Mouse (Mus musculus) heart, postnatal 0 days (tissue): Measurements from ENCODE around the gene Troap. TPM values are rescaled to one million over a fixed set of nuclear protein-coding genes. Genes with fewer than 3 reads are reported as not detected.

ENCODE experiments used
- ATAC-seq: fragments of 200-750 bp; cut with Nextera tagmentation; 2 replicates; pipeline ENCODE4 v1.8.0; 2017; ENCODE audit warnings: low read depth, moderate number of reproducible peaks, moderate library complexity; ENCODE audit not compliant: insufficient read depth
- DNase-seq: peaks from one replicate; pipeline ENCODE4 v3.0.0-alpha.2; 2016; ENCODE audit warnings: low spot score
- H3K27ac ChIP-seq: fragments of 300-500 bp; sonication (generic); 2 replicates; pipeline ENCODE4 v1.5.1; 2014; ENCODE audit warnings: low read depth, mild to moderate bottlenecking
- H3K27me3 ChIP-seq: fragments of 300-500 bp; sonication (generic); 2 replicates; pipeline ENCODE4 v1.6.1; 2014; ENCODE audit warnings: low read length, mixed read lengths; ENCODE audit not compliant: control insufficient read depth, insufficient read depth
- H3K36me3 ChIP-seq: fragments of 300-500 bp; sonication (generic); replicated peaks from 2 replicates; pipeline ENCODE4 v1.6.1; 2014; ENCODE audit warnings: low read length, mixed read lengths; ENCODE audit not compliant: control insufficient read depth, insufficient read depth
- H3K4me1 ChIP-seq: fragments of 300-500 bp; sonication (generic); 2 replicates; pipeline ENCODE4 v1.6.1; 2014; ENCODE audit warnings: antibody characterized with exemption; ENCODE audit not compliant: control insufficient read depth, insufficient read depth
- H3K4me2 ChIP-seq: fragments of 300-500 bp; sonication (generic); 2 replicates; pipeline ENCODE4 v1.6.1; 2014; ENCODE audit warnings: low read depth, mild to moderate bottlenecking, low read length, moderate library complexity
- H3K4me3 ChIP-seq: fragments of 300-500 bp; sonication (generic); 2 replicates; pipeline ENCODE4 v1.5.1; 2014; ENCODE audit warnings: low read depth, low read length
- H3K9ac ChIP-seq: fragments of 300-500 bp; sonication (generic); replicated peaks from 2 replicates; pipeline ENCODE4 v1.6.1; 2014; ENCODE audit warnings: low read depth, low read length, mixed read lengths
- H3K9me3 ChIP-seq: fragments of 300-500 bp; sonication (generic); replicated peaks from 2 replicates; pipeline ENCODE4 v1.6.1; 2016; ENCODE audit warnings: low read length; ENCODE audit not compliant: control insufficient read depth
- CTCF ChIP-seq: IDR thresholded peaks from 2 replicates; pipeline ENCODE4 v1.5.1; 2016; ENCODE audit warnings: antibody characterized with exemption, control low read depth, low read depth
- EP300 ChIP-seq: IDR thresholded peaks from 2 replicates; pipeline ENCODE4 v1.6.1; 2016; ENCODE audit warnings: antibody characterized with exemption, low read depth
- WGBS: fragments of 180-500 bp; shearing (Covaris S2); extraction: QIAGEN DNeasy Blood & Tissue Kit; methylation state at CpG from one replicate; pipeline ENCODE4 v1.1.7; 2014; 5-methylcytosine and 5-hydroxymethylcytosine counted together
- polyA plus RNA-seq: library from polyadenylated mRNA; unstranded; fragments of >200 nt; fragmentation: Nextera tagmentation; extraction: Ambion mirVana; gene quantifications from 2 replicates; pipeline ENCODE4 v1.2.1, GENCODE M21; 2015
- total RNA-seq: library from RNA; depleted of rRNA; stranded (reverse); fragments of >200 nt; gene quantifications from 2 replicates; pipeline ENCODE4 v1.2.3, GENCODE M21; 2014; ENCODE audit warnings: low replicate concordance

Troap gene
- total and polyA plus RNA-seq, 2 experiments from 2014 or later = 7.0 to 19.1 TPM

DNA sequence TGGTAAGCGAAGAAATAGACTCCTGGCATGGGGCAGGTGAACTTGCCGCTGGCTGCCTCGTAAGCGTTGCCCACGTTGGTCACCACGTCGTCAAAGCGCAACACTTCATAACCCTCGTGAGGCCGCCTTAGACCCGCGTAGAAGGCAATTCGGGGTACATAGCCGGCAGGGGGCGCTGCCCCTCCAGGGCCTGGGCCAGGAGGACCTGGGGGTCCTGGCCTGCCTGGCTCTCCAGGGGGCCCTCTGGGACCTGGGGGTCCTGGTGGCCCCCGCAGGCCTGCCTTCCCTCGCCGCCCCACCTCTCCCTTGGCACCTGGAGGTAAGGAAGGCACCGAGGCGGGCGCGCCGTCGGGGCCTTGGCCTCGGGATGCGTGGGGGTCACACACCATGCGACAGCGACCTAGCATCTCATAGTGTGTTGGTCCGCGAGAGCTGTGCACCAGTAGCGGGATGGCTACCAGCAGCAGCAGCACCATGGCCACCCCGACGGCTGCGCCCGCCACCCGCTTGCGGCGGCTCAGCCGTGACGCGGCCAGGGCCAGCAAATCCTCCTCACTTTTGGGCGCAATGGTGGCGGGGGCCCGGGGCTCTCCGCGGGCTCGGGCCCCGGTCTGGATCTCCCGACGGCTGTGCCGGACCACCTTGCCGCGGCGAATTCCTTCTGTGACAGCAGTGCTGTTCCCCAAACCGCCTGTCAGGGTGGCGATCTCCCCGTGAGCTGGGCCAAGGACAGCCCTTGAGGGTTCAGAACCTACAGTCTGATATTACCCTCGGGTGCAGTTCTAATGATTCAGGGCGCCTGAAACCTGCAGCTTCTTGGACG is 13.1 kb downstream of the Troap start, which contains the start of gene C1ql4:
C1ql4 (minus strand) TSS at position 565 of the 823 bp plus-strand sequence.
- TF ChIP-seq CTCF (peak; percentile 40), EP300 (no peak)
- peaks cover 7% of the 10 kb centered on the region for H3K36me3 ChIP-seq
- peak within 1 kb of the TSS; percentile 35 for H3K4me3 ChIP-seq
- ATAC-seq (no peak), DNase-seq (no peak)
- WGBS = 9% methylated on average over 60 of the region's 60 CpGs
- no peak within 1 kb of the TSS for H3K27ac ChIP-seq
- H3K9me3 ChIP-seq = no peaks in the 10 kb centered on the region
- H3K9ac ChIP-seq = no peak within 1 kb of the TSS
- no peaks in the 10 kb centered on the region for H3K4me1 ChIP-seq
- H3K4me2 ChIP-seq = peak within 1 kb of the TSS; percentile 47
- peaks cover 87% of the 10 kb centered on the region for H3K27me3 ChIP-seq

DNA sequence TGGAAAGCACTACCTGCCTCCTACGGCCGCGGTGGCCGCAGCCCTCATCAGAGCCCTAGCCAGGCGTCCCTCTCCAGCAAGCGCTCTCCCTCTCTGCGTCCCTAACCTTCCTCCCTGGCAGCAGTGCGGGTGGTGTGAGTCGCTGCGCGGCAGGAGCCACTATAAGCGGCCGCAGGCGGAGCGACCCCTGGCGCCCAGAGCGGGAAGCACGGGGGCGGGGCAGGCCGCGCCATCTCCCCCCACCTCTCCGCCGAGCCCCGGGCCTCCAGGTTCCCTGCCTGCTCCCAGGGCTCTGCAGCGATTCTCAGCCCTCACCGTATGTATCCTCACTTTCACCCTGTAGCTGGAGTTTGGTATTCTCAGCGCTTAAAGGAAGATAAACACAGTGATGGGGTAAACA is 13.9 kb downstream of the Troap start:
- ATAC-seq (peak; percentile 84), DNase-seq (peak; percentile 75)
- TF ChIP-seq CTCF (peak; percentile 75), EP300 (no peak)
- Histone ChIP-seq H3K9me3 (no peaks in the 10 kb centered on the region), H3K4me2 (peak overlapping the region; percentile 47), H3K4me3 (peak overlapping the region; percentile 35), H3K36me3 (no peaks in the 10 kb centered on the region), H3K27ac (no peak overlapping the region), H3K27me3 (peaks cover 95% of the 10 kb centered on the region), H3K9ac (no peak overlapping the region), H3K4me1 (peaks cover under 1% of the 10 kb centered on the region; the same call in 1 of the 2 replicates)
- under 1% methylated on average over 20 of the region's 27 CpGs for WGBS

DNA sequence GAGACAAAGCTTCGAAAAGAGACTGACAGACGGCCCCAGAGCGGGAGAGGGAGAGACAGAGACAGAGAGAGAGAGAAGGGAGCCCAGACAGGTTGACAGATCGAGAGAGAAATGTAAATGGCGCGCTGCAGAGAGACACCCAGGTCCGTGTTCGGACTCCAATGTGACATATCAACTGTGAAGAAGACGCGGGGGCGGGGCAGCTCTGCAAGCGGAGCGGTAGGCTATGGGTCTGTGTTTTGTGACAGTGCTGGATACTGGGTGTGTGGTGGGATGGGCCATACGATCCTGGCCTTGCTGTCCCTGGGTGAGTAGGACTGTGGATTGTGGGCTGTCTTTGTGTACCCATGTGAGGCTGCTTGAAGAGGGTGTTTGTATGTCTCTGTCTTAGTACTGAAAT is 14.7 kb downstream of the Troap start:
- TF ChIP-seq CTCF (no peak), EP300 (no peak)
- no peak for ATAC-seq
- no peak for DNase-seq
- no peak overlapping the region for H3K9ac ChIP-seq
- H3K4me2 ChIP-seq = peak overlapping the region; percentile 47
- H3K36me3 ChIP-seq = no peaks in the 10 kb centered on the region
- peaks cover 7% of the 10 kb centered on the region for H3K4me1 ChIP-seq
- peak overlapping the region; percentile 25 for H3K4me3 ChIP-seq
- no peak overlapping the region for H3K27ac ChIP-seq
- H3K27me3 ChIP-seq = peaks cover 97% of the 10 kb centered on the region
- 22% methylated on average over 14 of the region's 14 CpGs for WGBS
- no peaks in the 10 kb centered on the region for H3K9me3 ChIP-seq

DNA sequence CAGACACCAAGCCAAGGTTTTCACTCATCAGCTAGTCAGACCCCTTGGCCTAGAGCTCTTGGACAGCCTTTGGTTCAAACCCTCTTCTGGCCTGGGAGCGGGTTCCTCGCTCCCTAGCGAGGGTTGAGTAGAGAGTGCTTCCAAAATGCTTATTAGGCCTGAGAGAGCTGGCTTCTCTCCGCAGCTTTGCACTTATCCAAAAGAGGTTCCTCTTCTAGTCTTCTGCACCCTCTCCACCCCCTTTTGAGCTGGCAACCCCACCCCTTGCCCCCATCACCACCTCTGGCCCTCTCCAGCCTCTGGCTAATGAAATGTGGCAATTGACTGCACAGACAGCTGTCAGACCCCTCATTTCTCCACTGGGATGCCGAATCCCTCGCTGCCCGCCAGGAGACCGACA is 18.5 kb downstream of the Troap start, which contains the start of gene Dnajc22:
Dnajc22 (plus strand) TSS at position 301 of the 400 bp plus-strand sequence.
- DNase-seq = no peak
- Histone ChIP-seq H3K36me3 (no peaks in the 10 kb centered on the region), H3K4me2 (peak within 1 kb of the TSS; percentile 80), H3K4me3 (peak within 1 kb of the TSS; percentile 46), H3K27me3 (peaks cover 95% of the 10 kb centered on the region), H3K9me3 (no peaks in the 10 kb centered on the region), H3K27ac (no peak within 1 kb of the TSS), H3K4me1 (peaks cover 19% of the 10 kb centered on the region), H3K9ac (0 out of 2 replicates have a peak within 1 kb of the TSS, but pooled peaks have one; percentile 26)
- WGBS = 71% methylated on average over 8 of the region's 8 CpGs
- ATAC-seq = no peak
- TF ChIP-seq CTCF = no peak
- TF ChIP-seq EP300 = no peak

DNA sequence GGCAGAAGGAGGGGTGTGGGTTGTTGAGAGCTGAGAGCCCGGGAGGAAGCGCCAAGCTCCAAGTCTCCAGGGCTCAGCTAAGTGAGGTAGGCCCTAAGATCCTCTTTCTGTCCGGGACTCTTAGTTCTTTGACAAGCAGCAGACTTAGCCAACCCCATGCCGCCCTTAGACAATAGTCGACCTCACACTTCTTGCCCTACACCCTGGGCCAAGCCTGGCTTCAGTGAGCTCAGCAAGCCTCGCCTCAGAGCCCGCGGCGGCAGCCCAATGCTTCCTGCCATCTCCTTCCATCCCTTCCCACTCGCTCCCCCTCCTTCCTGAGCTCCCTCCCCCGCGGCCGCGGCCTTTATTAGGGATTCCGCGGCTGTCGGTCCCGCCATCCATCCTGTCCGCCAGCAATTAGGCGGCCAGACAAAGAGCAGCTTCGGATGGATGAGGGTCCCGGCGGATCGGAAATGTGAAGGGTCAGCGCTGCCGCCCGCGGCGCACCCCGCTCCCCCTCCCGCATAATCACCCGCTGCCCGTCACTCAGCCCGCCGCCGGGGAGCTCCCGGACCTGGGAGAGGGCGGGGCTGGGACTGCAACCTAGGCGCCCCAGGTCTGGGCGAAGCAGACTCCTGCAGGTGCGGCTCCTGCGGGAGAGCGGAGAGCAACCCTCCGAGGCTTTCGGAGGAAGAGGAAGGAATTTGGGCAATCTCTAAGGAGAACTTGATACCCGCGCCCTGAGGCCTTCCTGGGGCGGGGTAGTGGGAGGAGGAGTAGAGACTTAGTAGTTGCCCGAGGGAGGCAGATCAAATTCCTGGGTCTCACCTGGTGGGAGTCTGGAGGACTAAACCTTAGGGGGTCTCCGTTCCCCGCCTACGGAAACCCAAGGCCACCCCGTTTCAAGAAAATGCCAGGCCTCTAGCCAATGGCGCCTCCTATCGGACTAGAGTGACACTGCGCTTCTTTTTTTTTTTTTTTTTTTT is 19.2 kb downstream of the Troap start:
- Histone ChIP-seq H3K9ac (0 out of 2 replicates have a peak overlapping the region, but pooled peaks have one; percentile 26), H3K27me3 (peaks cover 95% of the 10 kb centered on the region), H3K36me3 (no peaks in the 10 kb centered on the region), H3K4me1 (peaks cover 24% of the 10 kb centered on the region), H3K27ac (no peak overlapping the region), H3K9me3 (no peaks in the 10 kb centered on the region), H3K4me2 (peak overlapping the region; percentile 80), H3K4me3 (peak overlapping the region; percentile 46)
- WGBS = 3% methylated on average over 56 of the region's 56 CpGs
- TF ChIP-seq EP300 (no peak), CTCF (peak; percentile 31)
- DNase-seq (no peak), ATAC-seq (no peak)
